12 mouse cellular contexts compared by ENCODE assay signal in genomic region chr4:89469406-89469805, GRCm38 (mm10).
A peak's percentile ranks its signal among the peaks of the same experiment; 100 is the strongest.
DNase-seq lines count a peak whose midpoint lies in the region; ATAC-seq lines count a peak whose summit lies in the region.
"Had no signal": no experiment of that assay in that cellular context is flagged by ENCODE, and none has a peak within 500 bp of the region (broad histone marks: within the 10 kb centered on the region; RNA-seq: fewer than 3 reads in every experiment).

No protein-coding gene starts in this region.

- no peak overlapping the region for H3K4me3 ChIP-seq in heart, embryonic 11.5 days (ENCODE audit: low read depth, low read length)
- no peak overlapping the region for H3K4me3 ChIP-seq in kidney, embryonic 15.5 days (replicated peaks)
- no peak overlapping the region for H3K4me3 ChIP-seq in embryonic facial prominence, embryonic 14.5 days (ENCODE audit: low read depth, low read length)
- H3K4me3 ChIP-seq in limb, embryonic 10.5 days, result no peak overlapping the region
- H3K4me3 ChIP-seq: embryonic facial prominence, embryonic 15.5 days; layer of hippocampus, adult 2 months; liver, embryonic 12.5 days had no signal

- H3K27ac ChIP-seq in heart, embryonic 11.5 days (ENCODE audit: low read depth, low read length), result 0 out of 2 replicates have a peak overlapping the region, but pooled peaks have one; percentile 46
- H3K27ac ChIP-seq in kidney, embryonic 15.5 days, result peak overlapping the region; percentile 41; the same call in 1 of the 2 replicates
- peak overlapping the region; percentile 39; the same call in 1 of the 2 replicates for H3K27ac ChIP-seq in embryonic facial prominence, embryonic 14.5 days (replicated peaks; ENCODE audit: low read depth, low read length)
- 0 out of 2 replicates have a peak overlapping the region, but pooled peaks have one; percentile 8 for H3K27ac ChIP-seq in limb, embryonic 10.5 days
- H3K27ac ChIP-seq: embryonic facial prominence, embryonic 15.5 days; layer of hippocampus, adult 2 months; liver, embryonic 12.5 days had no signal

- no peaks in the 10 kb centered on the region for H3K27me3 ChIP-seq in heart, embryonic 11.5 days (ENCODE audit: control insufficient read depth, insufficient read depth, low read length)
- no peaks in the 10 kb centered on the region for H3K27me3 ChIP-seq in kidney, embryonic 15.5 days
- H3K27me3 ChIP-seq in embryonic facial prominence, embryonic 14.5 days (replicated peaks; ENCODE audit: control insufficient read depth, insufficient read depth, low read length), result no peaks in the 10 kb centered on the region
- no peaks in the 10 kb centered on the region for H3K27me3 ChIP-seq in limb, embryonic 10.5 days (ENCODE audit: low read depth, poor library complexity, severe bottlenecking)
- H3K27me3 ChIP-seq: embryonic facial prominence, embryonic 15.5 days; liver, embryonic 12.5 days had no signal

- no peaks in the 10 kb centered on the region for H3K9me3 ChIP-seq in heart, embryonic 11.5 days (replicated peaks; ENCODE audit: control insufficient read depth, low read length)
- H3K9me3 ChIP-seq in kidney, embryonic 15.5 days (replicated peaks), result no peaks in the 10 kb centered on the region
- H3K9me3 ChIP-seq in embryonic facial prominence, embryonic 14.5 days (ENCODE audit: control insufficient read depth, low read length), result no peaks in the 10 kb centered on the region
- no peaks in the 10 kb centered on the region for H3K9me3 ChIP-seq in limb, embryonic 10.5 days (replicated peaks)
- H3K9me3 ChIP-seq: embryonic facial prominence, embryonic 15.5 days; liver, embryonic 12.5 days had no signal

- WGBS in heart, embryonic 11.5 days (ENCODE audit: insufficient replicate concordance), result 57% methylated on average over 3 of the region's 3 CpGs
- 33% methylated on average over 3 of the region's 3 CpGs for WGBS in kidney, embryonic 15.5 days
- 19% methylated on average over 3 of the region's 3 CpGs for WGBS in embryonic facial prominence, embryonic 14.5 days
- 76% methylated on average over 3 of the region's 3 CpGs for WGBS in limb, embryonic 10.5 days

- no peak for DNase-seq in heart, adult 8-10 months (ENCODE audit: low spot score)
- no peak for DNase-seq in kidney, postnatal 10 days
- no peak for DNase-seq in embryonic facial prominence, embryonic 14.5 days (ENCODE audit: low spot score)
- no peak for DNase-seq in limb, embryonic 10.5 days (ENCODE audit: low spot score)
- DNase-seq in frontal cortex, postnatal 36 days (ENCODE audit: low spot score in 2 of 2), result no peak
- DNase-seq in cerebellum, adult 11-12 months, result no peak
- DNase-seq: cerebellum, postnatal 14 days had no signal

- H3K36me3 ChIP-seq in heart, embryonic 11.5 days (ENCODE audit: control insufficient read depth, insufficient read depth, low read length), result no peaks in the 10 kb centered on the region
- H3K36me3 ChIP-seq in kidney, embryonic 15.5 days, result no peaks in the 10 kb centered on the region
- H3K36me3 ChIP-seq in embryonic facial prominence, embryonic 14.5 days (ENCODE audit: control insufficient read depth, insufficient read depth, low read length), result no peaks in the 10 kb centered on the region
- no peaks in the 10 kb centered on the region for H3K36me3 ChIP-seq in limb, embryonic 10.5 days
- H3K36me3 ChIP-seq: embryonic facial prominence, embryonic 15.5 days; liver, embryonic 12.5 days had no signal

- ATAC-seq in heart, embryonic 11.5 days (replicated peaks; ENCODE audit: insufficient number of reproducible peaks, low FRiP score, low TSS enrichment), result no peak
- peak; percentile 79 for ATAC-seq in kidney, embryonic 15.5 days (replicated peaks; ENCODE audit: low FRiP score)
- no peak for ATAC-seq in embryonic facial prominence, embryonic 14.5 days (ENCODE audit: low read depth)
- ATAC-seq: liver, embryonic 12.5 days had no signal

- no peaks in the 10 kb centered on the region for H3K4me1 ChIP-seq in heart, embryonic 11.5 days (ENCODE audit: control insufficient read depth, insufficient read depth, low read length)
- H3K4me1 ChIP-seq in kidney, embryonic 15.5 days, result peaks cover 9% of the 10 kb centered on the region
- peaks cover 5% of the 10 kb centered on the region; the same call in 1 of the 2 replicates for H3K4me1 ChIP-seq in embryonic facial prominence, embryonic 14.5 days (ENCODE audit: control insufficient read depth, insufficient read depth, low read length)
- peaks cover 4% of the 10 kb centered on the region for H3K4me1 ChIP-seq in limb, embryonic 10.5 days

- H3K4me2 ChIP-seq in heart, embryonic 11.5 days, result no peak overlapping the region
- H3K4me2 ChIP-seq in kidney, embryonic 15.5 days, result peak overlapping the region; percentile 20; the same call in 1 of the 2 replicates
- H3K4me2 ChIP-seq in embryonic facial prominence, embryonic 14.5 days (ENCODE audit: low read depth, low read length), result 0 out of 2 replicates have a peak overlapping the region, but pooled peaks have one; percentile 18
- H3K4me2 ChIP-seq: embryonic facial prominence, embryonic 15.5 days; liver, embryonic 12.5 days had no signal

- H3K9ac ChIP-seq in heart, embryonic 11.5 days (ENCODE audit: low read depth, low read length), result no peak overlapping the region
- H3K9ac ChIP-seq in kidney, embryonic 15.5 days, result no peak overlapping the region
- no peak overlapping the region for H3K9ac ChIP-seq in embryonic facial prominence, embryonic 14.5 days (ENCODE audit: low read depth, low read length)
- H3K9ac ChIP-seq: embryonic facial prominence, embryonic 15.5 days; liver, embryonic 12.5 days had no signal
